ENCODE assay signal across 32 mouse cellular contexts in genomic region chr8:65097760-65098415, GRCm38 (mm10). TPM values are rescaled to one million over a fixed set of nuclear protein-coding genes. Genes with fewer than 3 reads are reported as not detected.
DNase-seq lines count a peak whose midpoint lies in the region; ATAC-seq and TF ChIP-seq lines count a peak whose summit lies in the region.
"Had no signal": no experiment of that assay in that cellular context is flagged by ENCODE, and none has a peak within 500 bp of the region (broad histone marks: within the 10 kb centered on the region; RNA-seq: fewer than 3 reads in every experiment).

No protein-coding gene starts in this region.

- H3K4me2 ChIP-seq in midbrain, embryonic 14.5 days (ENCODE audit: low read length) = no peak overlapping the region
- no peak overlapping the region for H3K4me2 ChIP-seq in midbrain, embryonic 13.5 days (replicated peaks)
- H3K4me2 ChIP-seq in intestine, postnatal 0 days (replicated peaks; ENCODE audit: low read depth) = no peak overlapping the region
- H3K4me2 ChIP-seq in kidney, embryonic 15.5 days = no peak overlapping the region
- H3K4me2 ChIP-seq: embryonic facial prominence, embryonic 12.5 days; forebrain, embryonic 12.5 days; hindbrain, embryonic 15.5 days; midbrain, embryonic 12.5 days; neural tube, embryonic 12.5 days had no signal

- no peaks in the 10 kb centered on the region for H3K36me3 ChIP-seq in midbrain, embryonic 14.5 days (ENCODE audit: control insufficient read depth, insufficient read depth, low read length)
- no peaks in the 10 kb centered on the region for H3K36me3 ChIP-seq in midbrain, embryonic 13.5 days
- no peaks in the 10 kb centered on the region for H3K36me3 ChIP-seq in intestine, postnatal 0 days (ENCODE audit: control insufficient read depth, insufficient read depth)
- no peaks in the 10 kb centered on the region for H3K36me3 ChIP-seq in kidney, embryonic 15.5 days
- H3K36me3 ChIP-seq: embryonic facial prominence, embryonic 12.5 days; forebrain, embryonic 12.5 days; heart, embryonic 10.5 days; hindbrain, embryonic 15.5 days; limb, embryonic 10.5 days; midbrain, embryonic 12.5 days; neural tube, embryonic 12.5 days had no signal

- ATAC-seq in midbrain, embryonic 14.5 days (ENCODE audit: low FRiP score, low TSS enrichment) = no peak
- no peak for ATAC-seq in midbrain, embryonic 13.5 days
- ATAC-seq in intestine, postnatal 0 days = peak; percentile 38; the same call in 1 of the 2 replicates
- ATAC-seq in kidney, embryonic 15.5 days (replicated peaks; ENCODE audit: low FRiP score) = peak; percentile 49; the same call in 1 of the 2 replicates
- no peak for ATAC-seq in granulocyte monocyte progenitor cell, adult 5-6 weeks (replicated peaks; ENCODE audit: poor library complexity, severe bottlenecking)

- intact Hi-C loops in left cerebral cortex, postnatal 36 days (cut with DNase I) = no loop called here

- no peaks in the 10 kb centered on the region for H3K27me3 ChIP-seq in midbrain, embryonic 14.5 days (ENCODE audit: control insufficient read depth, insufficient read depth, low read length)
- no peaks in the 10 kb centered on the region for H3K27me3 ChIP-seq in midbrain, embryonic 13.5 days
- H3K27me3 ChIP-seq in intestine, postnatal 0 days (replicated peaks; ENCODE audit: control insufficient read depth, insufficient read depth, low read length) = no peaks in the 10 kb centered on the region
- H3K27me3 ChIP-seq in kidney, embryonic 15.5 days = no peaks in the 10 kb centered on the region
- H3K27me3 ChIP-seq: embryonic facial prominence, embryonic 12.5 days; forebrain, embryonic 12.5 days; hindbrain, embryonic 15.5 days; midbrain, embryonic 12.5 days; neural tube, embryonic 12.5 days had no signal

- H3K9me3 ChIP-seq in midbrain, embryonic 14.5 days (ENCODE audit: control insufficient read depth, low read length) = no peaks in the 10 kb centered on the region
- no peaks in the 10 kb centered on the region for H3K9me3 ChIP-seq in midbrain, embryonic 13.5 days
- H3K9me3 ChIP-seq in intestine, postnatal 0 days (ENCODE audit: control insufficient read depth) = no peaks in the 10 kb centered on the region
- no peaks in the 10 kb centered on the region for H3K9me3 ChIP-seq in kidney, embryonic 15.5 days (replicated peaks)
- H3K9me3 ChIP-seq: embryonic facial prominence, embryonic 12.5 days; forebrain, embryonic 12.5 days; heart, embryonic 10.5 days; hindbrain, embryonic 15.5 days; limb, embryonic 10.5 days; midbrain, embryonic 12.5 days; neural tube, embryonic 12.5 days had no signal

- TF ChIP-seq CTCF in intestine, postnatal 0 days (IDR thresholded peaks at IDR 0.05; ENCODE audit: low read depth) = no peak

- no peak overlapping the region for H3K9ac ChIP-seq in midbrain, embryonic 14.5 days (replicated peaks; ENCODE audit: low read length)
- no peak overlapping the region for H3K9ac ChIP-seq in midbrain, embryonic 13.5 days (replicated peaks)
- no peak overlapping the region for H3K9ac ChIP-seq in intestine, postnatal 0 days (ENCODE audit: low read depth, low read length)
- H3K9ac ChIP-seq in kidney, embryonic 15.5 days = no peak overlapping the region
- H3K9ac ChIP-seq: embryonic facial prominence, embryonic 12.5 days; forebrain, embryonic 12.5 days; hindbrain, embryonic 15.5 days; midbrain, embryonic 12.5 days; neural tube, embryonic 12.5 days had no signal

- DNase-seq in midbrain, embryonic 14.5 days = peak; percentile 4
- DNase-seq in left cerebral cortex, postnatal 36 days (ENCODE audit: low spot score in 2 of 2) = no peak
- DNase-seq in adrenal gland, adult 18-20 months (ENCODE audit: low spot score in 2 of 2) = no peak
- DNase-seq: adrenal gland, postnatal 25 days; cerebellum, postnatal 14 days; heart, postnatal 4 days; liver; lung, postnatal 14 days; thymus, postnatal 25 days had no signal

- H3K4me1 ChIP-seq in midbrain, embryonic 14.5 days (ENCODE audit: control insufficient read depth, insufficient read depth, low read length) = no peaks in the 10 kb centered on the region
- 0 out of 2 replicates have a peak, but pooled peaks cover 3% of the 10 kb centered on the region for H3K4me1 ChIP-seq in midbrain, embryonic 13.5 days (replicated peaks)
- H3K4me1 ChIP-seq in intestine, postnatal 0 days (replicated peaks; ENCODE audit: control insufficient read depth, insufficient read depth, low read length) = no peaks in the 10 kb centered on the region
- H3K4me1 ChIP-seq in kidney, embryonic 15.5 days = no peaks in the 10 kb centered on the region
- H3K4me1 ChIP-seq: embryonic facial prominence, embryonic 12.5 days; forebrain, embryonic 12.5 days; heart, embryonic 10.5 days; hindbrain, embryonic 15.5 days; limb, embryonic 10.5 days; midbrain, embryonic 12.5 days; neural tube, embryonic 12.5 days had no signal

- no peak overlapping the region for H3K4me3 ChIP-seq in midbrain, embryonic 14.5 days (replicated peaks; ENCODE audit: low read depth, low read length)
- H3K4me3 ChIP-seq in midbrain, embryonic 13.5 days (replicated peaks) = no peak overlapping the region
- H3K4me3 ChIP-seq in intestine, postnatal 0 days (ENCODE audit: low read depth, low read length) = no peak overlapping the region
- H3K4me3 ChIP-seq in kidney, embryonic 15.5 days (replicated peaks) = no peak overlapping the region
- H3K4me3 ChIP-seq: embryonic facial prominence, embryonic 12.5 days; erythroblast, embryonic 14.5 days; forebrain, embryonic 12.5 days; heart, embryonic 10.5 days; hindbrain, embryonic 15.5 days; limb, embryonic 10.5 days; midbrain, embryonic 12.5 days; neural tube, embryonic 12.5 days had no signal

- no peak overlapping the region for H3K27ac ChIP-seq in midbrain, embryonic 14.5 days (replicated peaks; ENCODE audit: low read depth, low read length)
- no peak overlapping the region for H3K27ac ChIP-seq in midbrain, embryonic 13.5 days
- no peak overlapping the region for H3K27ac ChIP-seq in intestine, postnatal 0 days (ENCODE audit: low read depth, low read length)
- peak overlapping the region; percentile 67; the same call in 1 of the 2 replicates for H3K27ac ChIP-seq in kidney, embryonic 15.5 days
- H3K27ac ChIP-seq: embryonic facial prominence, embryonic 12.5 days; forebrain, embryonic 12.5 days; heart, embryonic 10.5 days; hindbrain, embryonic 15.5 days; limb, embryonic 10.5 days; midbrain, embryonic 12.5 days; neural tube, embryonic 12.5 days had no signal

- WGBS in midbrain, embryonic 14.5 days = 66% methylated on average over 7 of the region's 7 CpGs
- WGBS in midbrain, embryonic 13.5 days = 78% methylated on average over 7 of the region's 7 CpGs
- 27% methylated on average over 7 of the region's 7 CpGs for WGBS in intestine, postnatal 0 days
- 46% methylated on average over 7 of the region's 7 CpGs for WGBS in kidney, embryonic 15.5 days

RNA-seq across cellular contexts. Expression of gene Gm10663, which starts 23.1 kb away (rescaled TPM):
- polyA plus RNA-seq in midbrain, embryonic 14.5 days (2014; fragmentation: Nextera tagmentation; extraction: Ambion mirVana) = not detected in 2 replicates
- not detected in 2 replicates for polyA plus RNA-seq in midbrain, embryonic 13.5 days (2015; fragmentation: Nextera tagmentation; extraction: Ambion mirVana)
- not detected in 2 replicates for polyA plus RNA-seq in intestine, postnatal 0 days (2015; fragmentation: Nextera tagmentation; extraction: Ambion mirVana)
- not detected in 2 replicates for polyA plus RNA-seq in kidney, embryonic 15.5 days (2015; fragmentation: Nextera tagmentation; extraction: Ambion mirVana)
- not detected in 2 replicates for total RNA-seq in granulocyte monocyte progenitor cell, adult 5-6 weeks (2014; fragmentation: Nextera tagmentation)
- total RNA-seq in granulocyte monocyte progenitor cell, adult 5-6 weeks (2017) = not detected in 2 replicates
- total RNA-seq in left cerebral cortex, postnatal 36 days (2021) = not detected
- total RNA-seq in adrenal gland, adult 18-20 months (2021) = not detected
- total RNA-seq: adrenal gland, postnatal 25 days; gastrocnemius, adult 18-20 months; gastrocnemius, postnatal 4 days; heart, postnatal 4 days; layer of hippocampus, adult 18-20 months; layer of hippocampus, postnatal 14 days; left cerebral cortex, adult 8-10 months; megakaryocyte progenitor cell, adult 5-6 weeks had no signal
- polyA plus RNA-seq: C2C12; embryonic facial prominence, embryonic 12.5 days; erythroblast, embryonic 14.5 days; forebrain, embryonic 12.5 days; heart, embryonic 10.5 days; heart, embryonic 16.5 days; hindbrain, embryonic 15.5 days; intestine, embryonic 14.5 days; limb, embryonic 10.5 days; liver, embryonic 16.5 days; midbrain, embryonic 12.5 days; neural tube, embryonic 12.5 days; stomach, embryonic 14.5 days had no signal

RNA-seq across cellular contexts. Expression of gene BC030870, which starts 31.5 kb away (rescaled TPM):
- not detected in 2 replicates for polyA plus RNA-seq in midbrain, embryonic 14.5 days (2014; fragmentation: Nextera tagmentation; extraction: Ambion mirVana)
- not detected in 2 replicates for polyA plus RNA-seq in midbrain, embryonic 13.5 days (2015; fragmentation: Nextera tagmentation; extraction: Ambion mirVana)
- polyA plus RNA-seq in intestine, postnatal 0 days (2015; fragmentation: Nextera tagmentation; extraction: Ambion mirVana) = 39.0 and 41.7 TPM in 2 replicates
- polyA plus RNA-seq in kidney, embryonic 15.5 days (2015; fragmentation: Nextera tagmentation; extraction: Ambion mirVana) = 0.10 and 2.1 TPM in 2 replicates
- not detected in 2 replicates for total RNA-seq in granulocyte monocyte progenitor cell, adult 5-6 weeks (2014; fragmentation: Nextera tagmentation)
- total RNA-seq in granulocyte monocyte progenitor cell, adult 5-6 weeks (2017) = not detected in 2 replicates
- not detected for total RNA-seq in left cerebral cortex, postnatal 36 days (2021)
- total RNA-seq in adrenal gland, adult 18-20 months (2021) = not detected
- total RNA-seq: adrenal gland, postnatal 25 days; gastrocnemius, adult 18-20 months; gastrocnemius, postnatal 4 days; heart, postnatal 4 days; layer of hippocampus, adult 18-20 months; layer of hippocampus, postnatal 14 days; left cerebral cortex, adult 8-10 months; megakaryocyte progenitor cell, adult 5-6 weeks had no signal
- polyA plus RNA-seq: C2C12; erythroblast, embryonic 14.5 days; forebrain, embryonic 12.5 days; heart, embryonic 10.5 days; limb, embryonic 10.5 days; midbrain, embryonic 12.5 days; neural tube, embryonic 12.5 days had no signal

Comparison
In these comparisons a context has a peak if more than half of its experiments do, and no peak if none do; other contexts are left out.
1. ATAC-seq: peak in intestine, postnatal 0 days (single experiment) and kidney, embryonic 15.5 days (single experiment); none in midbrain, embryonic 14.5 days (single experiment), midbrain, embryonic 13.5 days (single experiment) and granulocyte monocyte progenitor cell, adult 5-6 weeks (single experiment).
2. RNA of gene BC030870, which starts 31.5 kb away (polyA plus RNA-seq): 39.0 to 41.7 TPM in intestine, postnatal 0 days; 0.10 to 2.1 TPM in kidney, embryonic 15.5 days, not detected in midbrain, embryonic 13.5 days and not detected in midbrain, embryonic 14.5 days; every median in the first group is over 10 times any median in the second.